Mouse (Mus musculus) MN1 (cell line): ENCODE data around the gene Fgf2.

Source experiments
- DNase-seq: peaks from one replicate; pipeline ENCODE4 v3.0.0-alpha.2; 2016; ENCODE audit warnings: low spot score

Gene Fgf2

GRCm38 (mm10) chr3:37418341-37418740, 70.2 kb downstream of the Fgf2 start:
- no peak for DNase-seq

DNA sequence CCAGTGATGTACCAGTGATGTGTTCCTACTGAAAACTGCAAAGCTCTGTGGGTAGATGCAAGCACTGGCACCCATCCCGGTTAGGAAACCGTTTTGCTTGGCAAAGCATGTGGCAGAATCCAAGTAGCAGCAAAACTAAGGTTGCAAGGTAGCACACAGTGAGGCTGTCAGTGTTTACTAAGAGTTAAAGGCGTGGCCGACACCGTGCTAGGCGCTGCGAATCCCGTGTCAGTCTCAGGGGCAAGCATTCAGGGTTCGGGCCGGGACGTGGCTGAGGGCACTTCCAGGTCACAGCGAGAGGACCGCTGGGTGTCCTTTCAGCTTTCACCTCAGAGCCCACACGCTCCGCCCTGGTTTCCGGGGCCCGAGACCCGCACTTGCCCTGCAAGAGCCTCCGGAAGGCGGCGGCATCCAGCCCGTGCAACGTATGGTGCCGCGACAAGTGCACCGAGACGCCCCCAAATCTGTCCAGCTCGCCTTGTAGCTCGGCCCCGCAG, 70.9 kb downstream of the Fgf2 start:
- no peak for DNase-seq

DNA sequence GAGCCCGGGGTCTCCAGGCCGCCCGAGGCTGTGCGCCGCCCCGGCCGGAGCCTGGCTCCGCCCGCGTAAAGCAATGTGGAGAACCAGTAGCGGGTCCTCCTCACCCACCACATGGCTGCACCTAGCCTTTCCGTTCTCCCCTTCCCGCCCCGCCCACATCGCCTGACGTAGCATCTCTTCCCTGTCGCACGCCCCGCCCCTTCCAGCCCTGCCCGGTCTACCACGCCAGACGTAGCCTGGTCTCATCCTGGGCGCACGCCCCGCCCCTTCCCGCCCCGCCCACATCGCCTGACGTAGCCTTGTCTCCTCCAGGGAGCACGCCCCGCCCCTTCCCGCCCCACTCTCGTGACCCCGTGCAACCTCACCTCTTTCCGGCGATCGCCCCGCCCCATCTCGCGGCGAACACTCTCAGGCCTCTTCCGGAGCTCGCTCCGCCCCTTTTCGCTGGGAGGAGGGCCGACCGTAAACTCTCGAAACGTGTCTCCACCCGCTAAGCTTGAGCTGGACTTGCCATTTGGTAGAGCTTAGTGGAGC, 71.4 kb downstream of the Fgf2 start, which contains the start of gene Spata5:
Gene Spata5, plus strand, starts transcription at position 439 of the 534 bp plus-strand sequence.
- peak; percentile 99 for DNase-seq

DNA sequence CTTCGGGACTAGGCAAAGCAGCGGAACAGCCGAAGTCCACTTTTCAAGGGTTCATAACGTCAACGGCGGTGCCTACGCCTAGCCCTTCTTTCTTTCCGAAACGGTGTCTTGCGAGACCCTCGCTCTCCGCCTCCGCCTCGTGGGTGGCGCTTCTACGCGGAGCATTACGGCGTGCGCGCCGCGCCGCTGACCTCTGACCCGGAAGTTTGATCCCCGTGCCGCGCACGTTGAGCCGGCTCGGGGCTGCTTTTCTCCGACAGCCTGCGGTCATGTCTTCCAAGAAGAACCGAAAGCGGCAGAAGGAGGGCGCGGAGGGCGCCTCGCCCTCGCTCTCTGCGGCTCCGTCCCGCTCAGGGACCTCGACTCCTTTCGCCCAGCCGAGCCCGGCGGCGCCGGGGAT, 71.9 kb downstream of the Fgf2 start, which contains the start of gene Nudt6:
Gene Nudt6, minus strand, starts transcription at position 140 of the 400 bp plus-strand sequence.
- peak; percentile 96 for DNase-seq

DNA sequence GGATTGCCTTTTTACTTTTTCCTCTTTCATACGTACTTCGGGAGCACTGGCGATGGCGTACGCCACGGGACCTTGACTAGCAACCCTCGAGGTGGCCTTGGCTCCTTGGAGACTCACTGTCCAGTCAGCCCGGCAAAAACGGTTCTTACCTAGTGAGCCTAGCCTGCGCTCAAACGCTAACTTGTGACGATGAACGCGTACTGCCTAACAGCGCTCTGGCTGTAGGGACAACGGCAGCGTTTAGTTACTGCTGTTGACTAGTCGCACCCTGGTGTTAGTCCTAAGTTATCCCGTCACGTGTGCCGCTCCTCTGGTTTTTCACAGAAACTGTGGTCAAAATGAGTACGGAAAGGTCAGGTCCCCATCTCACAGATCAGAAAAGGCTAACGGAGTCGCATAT, 72.5 kb downstream of the Fgf2 start:
- peak; percentile 64 for DNase-seq

DNA sequence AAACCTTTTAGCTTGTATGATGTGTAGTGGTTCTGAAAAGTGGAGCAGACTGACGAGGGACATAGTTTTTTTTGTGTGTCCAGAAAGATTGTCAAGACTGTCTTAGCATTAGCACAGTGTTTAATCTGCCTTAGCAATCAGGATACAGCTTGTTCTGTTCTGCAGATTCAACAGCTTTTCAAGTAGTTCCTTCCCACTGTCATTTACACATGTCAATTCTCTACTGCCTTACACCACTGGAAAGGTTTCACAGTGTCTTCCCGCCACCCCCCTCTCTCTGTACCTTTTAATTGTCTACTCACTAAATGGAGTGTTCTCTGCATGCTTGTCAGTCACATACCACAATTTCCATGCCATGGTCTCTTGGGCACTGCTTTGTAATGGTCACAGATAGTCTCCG, 73.0 kb downstream of the Fgf2 start:
- DNase-seq, result peak; percentile 14

DNA sequence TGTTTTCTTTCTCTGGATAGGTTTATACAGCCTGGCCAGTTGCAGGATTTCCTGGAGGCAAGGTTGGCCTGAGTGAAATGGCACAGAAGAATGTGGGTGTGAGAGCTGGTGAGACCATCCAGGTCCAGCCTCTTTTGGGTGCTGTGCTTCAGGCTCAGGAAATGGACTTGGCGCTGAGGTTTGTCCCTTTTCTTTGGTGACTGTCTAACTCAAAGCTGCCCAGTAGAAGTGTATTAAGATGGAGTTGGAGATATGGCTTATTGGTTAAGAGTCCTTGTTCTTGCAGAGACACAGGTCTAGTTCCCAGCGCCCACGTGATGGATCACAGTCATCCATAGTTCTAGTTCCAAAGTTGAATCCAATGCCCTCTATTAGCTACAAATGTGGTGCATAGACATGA, 77.9 kb downstream of the Fgf2 start:
- DNase-seq, result no peak

DNA sequence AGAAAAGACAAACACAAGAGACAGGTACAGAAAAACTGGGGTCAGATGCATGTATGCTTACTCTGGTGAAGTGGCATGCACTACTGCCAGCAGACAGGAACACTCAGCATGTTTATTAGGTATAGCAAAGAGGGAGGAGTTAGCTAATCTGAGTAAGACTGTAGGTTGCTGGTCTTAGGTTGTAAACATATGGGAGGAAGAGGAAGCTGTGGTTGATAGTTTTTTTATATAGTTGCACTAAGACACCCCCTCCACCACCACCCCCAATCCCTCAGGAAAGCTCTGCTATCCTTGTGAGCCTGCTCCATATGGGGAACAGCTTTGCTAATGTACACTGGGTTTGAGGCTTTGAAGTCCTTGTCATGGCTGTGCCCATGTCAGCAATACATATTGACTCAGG, 82.2 kb downstream of the Fgf2 start:
- no peak for DNase-seq

DNA sequence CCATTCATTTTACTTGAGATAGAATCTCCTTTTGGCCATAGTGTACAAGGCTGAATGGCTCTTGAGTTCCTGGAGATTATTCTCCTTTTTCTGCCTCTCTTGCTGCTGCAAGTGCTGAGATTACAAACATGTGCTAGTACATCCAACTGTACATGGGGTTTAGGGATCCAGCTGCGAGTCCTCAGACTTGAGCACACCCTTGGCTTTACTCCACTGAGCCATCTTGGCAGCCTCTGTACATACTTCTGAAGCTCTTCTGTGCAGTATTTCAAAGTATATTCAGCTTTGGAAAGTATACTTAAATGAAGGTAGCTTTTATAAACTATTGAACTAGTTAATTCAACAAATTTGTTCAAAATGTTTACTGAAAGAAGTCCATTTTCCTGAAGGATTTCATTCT, 91.6 kb downstream of the Fgf2 start:
- no peak for DNase-seq

GRCm38 (mm10) chr3:37443409-37443808, 95.3 kb downstream of the Fgf2 start:
- DNase-seq, result no peak

GRCm38 (mm10) chr3:37455992-37456391, 107.8 kb downstream of the Fgf2 start:
- DNase-seq, result no peak
